Mouse (Mus musculus): ENCODE results near the gene Pck1.
A peak's percentile ranks its signal among the peaks of the same experiment; 100 is the strongest.

The Pck1 gene

DNA sequence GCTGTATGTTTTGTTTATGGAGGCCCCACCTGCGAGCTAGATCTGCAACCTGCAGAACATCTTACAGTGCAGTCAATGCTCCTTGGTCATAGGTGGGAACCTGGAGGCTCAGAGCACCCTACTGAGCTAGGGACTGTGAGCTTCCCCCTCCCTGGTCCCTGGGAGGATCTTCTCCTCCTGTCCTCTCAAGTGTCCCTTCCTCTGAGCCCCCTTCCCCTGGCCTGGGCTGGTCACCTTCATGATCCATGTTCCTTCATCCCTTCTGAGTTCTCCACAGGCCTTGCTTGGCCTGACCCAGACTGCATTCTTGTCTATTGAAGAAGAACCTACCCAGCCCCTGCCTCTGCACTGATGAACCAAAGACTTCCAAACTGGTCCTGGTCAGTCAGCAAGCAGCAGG lies 21.7 kb downstream of the Pck1 start:
- DNase-seq, result no peak

DNA sequence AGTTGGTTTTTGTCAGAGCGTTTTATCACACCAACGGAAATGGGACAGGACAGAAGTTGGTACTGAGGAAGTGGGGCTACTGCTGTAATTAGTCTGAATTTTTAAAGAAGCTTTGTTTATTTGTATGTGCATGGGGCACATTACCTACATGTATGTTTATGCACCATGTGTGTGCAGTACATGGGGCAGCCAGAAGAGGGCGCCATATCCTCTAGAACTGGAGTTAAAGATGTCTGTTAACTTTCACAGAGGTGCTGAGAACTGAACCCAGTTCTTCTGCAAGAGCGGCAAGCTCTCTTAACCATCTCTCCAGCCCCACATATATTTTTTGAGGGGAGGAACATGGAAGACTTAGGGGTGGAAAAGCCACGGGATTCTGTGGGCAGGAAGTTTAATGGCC lies 22.9 kb downstream of the Pck1 start:
- DNase-seq, result peak in 1 of 2 experiments; percentile 20

GRCm38 (mm10) chr2:173177481-173177880 lies 24.6 kb downstream of the Pck1 start:
- no peak for DNase-seq

DNA sequence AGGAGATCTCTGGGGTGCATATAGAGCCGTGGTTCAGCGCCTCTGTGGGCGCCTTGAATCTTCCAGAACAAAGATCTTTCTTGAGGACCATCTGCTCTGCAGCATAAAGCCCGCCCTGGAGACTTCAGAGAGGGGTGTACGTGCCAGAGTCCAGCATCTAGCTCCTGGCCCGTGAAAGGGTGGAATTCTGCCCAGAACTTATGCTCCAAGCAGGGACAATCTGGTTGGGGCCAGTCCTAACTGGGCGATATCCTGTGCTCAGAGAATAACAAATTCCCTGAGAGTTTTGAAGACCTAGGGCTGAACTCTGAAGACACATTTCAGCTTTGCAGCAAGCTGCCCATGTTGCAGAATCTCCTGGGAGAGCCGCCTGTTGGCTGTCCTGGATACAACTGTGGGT lies 25.1 kb downstream of the Pck1 start:
- peak; percentile 92 to 95 for DNase-seq

DNA sequence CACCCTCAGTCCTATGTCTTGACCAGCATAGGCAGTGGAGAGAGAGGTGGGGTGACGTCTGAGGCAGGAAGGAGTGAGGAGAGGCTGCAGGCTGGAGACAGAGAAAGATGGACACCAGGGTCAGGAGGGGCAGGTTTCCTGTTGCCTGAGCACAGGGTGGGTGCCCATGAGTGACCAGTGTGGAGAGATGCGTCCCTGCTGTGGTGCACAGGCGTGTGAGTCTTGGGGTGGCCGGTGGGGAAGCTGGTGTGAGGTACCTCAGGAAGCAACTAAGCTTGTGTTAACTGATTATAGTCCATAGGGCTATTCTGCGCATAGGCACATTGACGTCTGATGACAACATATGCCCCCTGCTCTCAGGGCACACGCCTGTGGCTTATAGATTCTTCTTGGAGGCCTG lies 26.2 kb downstream of the Pck1 start:
- DNase-seq, result no peak

- DNase-seq, result no peak
These were observed 27.2 kb downstream of the Pck1 start for GRCm38 (mm10) chr2:173180026-173180425.

GRCm38 (mm10) chr2:173180721-173181388 lies 28.0 kb downstream of the Pck1 start:
- DNase-seq, result peak; percentile 47 to 61

GRCm38 (mm10) chr2:173181486-173181885 lies 28.6 kb downstream of the Pck1 start:
- peak in 1 of 2 experiments; percentile 30 for DNase-seq

GRCm38 (mm10) chr2:173181901-173182300 lies 29.1 kb downstream of the Pck1 start:
- peak; percentile 73 to 83 for DNase-seq

- DNase-seq, result peak in 1 of 2 experiments; percentile 9
These were observed 29.9 kb downstream of the Pck1 start for GRCm38 (mm10) chr2:173182796-173183195.

DNA sequence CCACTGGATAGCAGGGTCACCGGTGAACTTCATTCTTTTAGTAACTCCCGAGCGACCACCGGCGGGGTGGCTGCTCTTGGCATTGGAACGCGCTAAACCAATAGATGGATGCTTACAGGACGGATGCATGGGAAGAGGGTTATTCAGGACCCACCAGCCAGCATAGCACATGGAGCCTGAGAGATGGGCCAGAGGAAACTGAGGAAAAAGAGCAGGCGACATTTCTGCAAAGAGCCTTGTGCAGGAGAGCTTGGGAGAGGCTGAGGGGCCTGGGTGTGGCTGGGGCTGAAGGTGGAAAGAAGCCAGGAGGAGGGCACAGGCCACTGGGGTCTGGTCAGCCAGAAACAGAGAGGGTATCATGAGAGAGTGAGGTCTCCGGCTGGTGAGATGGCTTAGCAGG lies 30.5 kb downstream of the Pck1 start:
- DNase-seq, result no peak

GRCm38 (mm10) chr2:173183836-173184460 lies 31.1 kb downstream of the Pck1 start:
- peak; percentile 82 to 93 for DNase-seq

DNA sequence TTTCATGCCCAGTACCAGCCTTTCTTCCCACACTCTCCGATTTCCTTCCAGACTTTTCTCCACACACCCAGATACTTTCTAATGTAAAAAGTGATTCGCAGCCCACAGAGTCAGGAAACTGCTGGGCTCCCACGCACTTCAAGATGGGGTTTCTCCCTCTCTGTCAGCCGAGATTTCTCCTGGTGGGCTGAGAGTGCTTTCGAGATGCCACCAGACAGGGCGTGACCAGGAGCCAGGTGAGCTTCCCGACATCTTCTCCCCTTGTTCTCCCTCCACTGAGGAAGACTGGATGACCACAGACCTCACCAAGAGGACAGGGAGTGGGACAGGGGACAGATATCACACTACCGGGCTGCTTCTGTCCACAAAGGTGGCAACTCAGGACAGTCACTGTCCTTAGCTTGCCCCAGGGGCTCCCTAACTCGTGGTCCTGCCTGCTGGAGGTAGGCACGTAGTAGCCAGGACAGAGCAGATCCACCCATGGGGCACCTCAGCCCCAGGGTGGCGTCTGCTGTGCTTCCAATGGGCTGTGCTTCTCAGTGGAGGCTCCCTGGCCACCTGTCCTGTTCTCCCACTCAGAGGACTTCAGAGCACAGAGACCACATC lies 31.7 kb downstream of the Pck1 start:
- DNase-seq, result no peak

GRCm38 (mm10) chr2:173185282-173185681 lies 32.4 kb downstream of the Pck1 start:
- no peak for DNase-seq

DNA sequence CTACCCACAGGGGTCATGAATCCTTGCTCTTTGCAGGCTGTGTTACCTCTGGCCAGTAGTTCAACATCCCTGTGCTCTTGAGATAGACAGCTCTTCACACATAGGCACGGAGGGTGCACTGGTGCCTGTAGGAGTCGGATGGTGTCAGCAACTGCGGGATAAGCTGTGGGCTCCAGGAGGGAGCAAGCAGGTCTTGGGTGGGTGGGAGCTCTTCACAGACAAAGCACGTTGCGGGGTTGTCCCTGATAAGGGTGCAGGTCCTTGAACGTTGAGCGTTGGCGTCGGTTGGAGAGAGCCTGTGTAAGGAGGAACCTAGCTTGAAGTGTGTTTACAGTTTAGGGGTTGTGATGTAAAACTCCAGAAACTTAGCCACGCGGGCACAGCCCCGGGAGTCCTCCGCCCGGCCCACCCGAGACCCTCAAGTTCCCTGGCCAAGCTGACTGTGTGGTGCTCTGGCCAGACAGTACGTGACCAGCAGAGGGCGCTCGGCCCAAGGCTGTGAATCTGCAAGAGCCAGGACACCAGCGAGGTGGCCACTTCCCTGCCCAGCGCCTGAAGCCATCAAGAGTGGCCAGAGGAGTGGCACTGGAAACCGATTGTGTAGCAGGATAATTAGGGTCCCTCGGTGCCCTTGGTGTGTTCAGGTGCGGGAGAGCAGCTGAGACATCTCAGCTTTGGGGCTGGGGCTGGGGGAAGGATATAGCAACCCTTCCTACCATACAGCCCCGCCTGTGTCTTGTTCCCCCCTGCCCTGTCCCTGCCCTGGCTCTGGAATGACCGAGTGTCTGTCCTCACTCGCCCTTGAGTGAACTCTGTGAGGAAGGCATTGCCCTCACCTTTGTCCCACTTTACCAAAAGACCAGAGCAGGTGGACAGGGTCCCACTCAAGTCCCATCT lies 33.4 kb downstream of the Pck1 start:
- DNase-seq, result peak; percentile 86 to 96

DNA sequence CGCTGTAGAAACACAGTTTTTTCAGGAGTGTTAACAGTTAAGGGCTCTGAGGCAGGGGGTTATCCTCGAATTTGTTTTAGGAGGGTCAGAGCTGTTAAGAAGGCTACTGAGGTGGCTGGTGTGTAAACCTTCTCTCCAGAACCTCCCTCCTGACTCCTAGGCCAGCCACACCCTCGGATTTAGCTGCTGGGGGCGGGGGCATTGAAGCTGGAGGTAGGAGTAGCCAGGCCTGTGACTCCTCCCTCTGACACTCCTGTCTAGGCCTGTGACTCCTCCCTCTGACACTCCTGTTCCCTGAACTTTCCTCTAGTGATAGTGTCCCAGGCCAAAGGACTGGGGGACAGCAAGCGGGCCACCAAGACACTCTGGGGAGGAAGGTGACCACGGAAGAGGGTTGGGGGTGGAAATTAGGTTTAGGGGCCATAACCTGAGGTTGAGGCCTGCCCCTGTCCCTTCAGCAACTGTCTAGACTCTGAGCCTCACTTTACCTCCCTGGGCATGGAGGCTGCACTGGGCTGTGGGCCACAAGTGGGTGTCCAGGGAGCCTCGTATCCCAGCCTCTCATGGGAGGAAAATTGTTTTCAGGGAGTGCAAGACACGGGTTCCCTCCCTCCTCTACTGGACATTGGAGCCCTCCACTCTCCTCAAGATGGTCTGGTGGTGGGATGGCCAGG lies 34.5 kb downstream of the Pck1 start:
- DNase-seq, result peak; percentile 71

DNA sequence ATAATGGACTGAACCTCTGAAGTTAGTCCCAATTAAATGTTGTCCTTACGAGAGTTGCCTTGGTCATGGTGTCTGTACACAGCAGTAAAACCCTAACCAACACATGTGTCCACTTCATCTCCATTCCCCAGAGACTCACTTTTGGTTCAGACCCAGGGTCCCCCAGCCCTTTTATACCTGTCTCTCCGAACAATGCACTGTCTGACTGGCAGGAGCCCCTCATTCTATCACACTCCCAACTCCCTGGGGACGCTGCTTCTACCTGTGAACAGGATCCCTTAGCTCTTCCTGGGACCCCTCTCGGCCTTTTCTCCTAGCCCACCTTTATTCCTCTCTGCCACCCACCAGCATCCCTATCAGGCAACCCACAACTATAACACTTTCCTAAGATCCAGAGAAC lies 41.9 kb downstream of the Pck1 start:
- no peak for DNase-seq

DNA sequence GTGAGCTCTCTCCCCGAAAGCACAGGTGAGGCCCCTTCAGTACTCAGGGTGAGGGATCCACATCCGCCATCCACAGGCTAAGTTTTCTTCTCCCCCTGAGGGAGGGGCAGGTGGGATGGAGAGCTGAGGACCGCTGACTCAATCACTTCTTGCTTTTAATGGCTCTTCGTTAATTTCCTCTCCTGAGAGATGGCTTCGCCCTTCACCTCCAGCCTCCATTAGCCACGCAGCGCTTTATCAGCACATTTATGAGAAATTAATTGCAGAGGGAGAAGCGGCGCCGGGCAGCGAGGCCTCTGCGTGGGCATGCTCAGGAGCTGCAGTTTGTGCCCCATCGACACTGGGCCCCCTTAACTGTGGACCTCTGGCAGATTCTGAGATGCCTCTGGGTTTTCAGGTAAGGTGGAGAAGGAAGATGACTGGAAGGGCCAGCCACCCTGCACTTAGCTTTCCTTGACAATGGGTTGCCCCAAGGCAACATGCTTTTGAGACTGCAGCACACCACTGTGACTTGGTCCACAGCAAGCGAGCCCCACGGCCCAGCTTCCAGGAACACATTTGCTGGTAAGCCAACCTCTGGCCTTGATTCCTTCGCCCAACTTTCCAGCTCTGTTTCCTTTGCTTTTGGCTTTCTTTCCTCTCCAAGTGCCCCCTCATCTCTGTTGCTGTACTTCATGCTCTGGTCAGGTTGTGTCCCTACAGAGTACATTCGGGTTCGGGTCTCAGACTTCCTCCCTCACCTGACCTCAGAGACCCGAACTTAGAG lies 50.3 kb downstream of the Pck1 start:
- no peak for DNase-seq

- no peak for DNase-seq
These were observed 50.9 kb downstream of the Pck1 start for GRCm38 (mm10) chr2:173203726-173204125.

- DNase-seq, result no peak
These were observed 51.8 kb downstream of the Pck1 start for GRCm38 (mm10) chr2:173204671-173205070.

DNA sequence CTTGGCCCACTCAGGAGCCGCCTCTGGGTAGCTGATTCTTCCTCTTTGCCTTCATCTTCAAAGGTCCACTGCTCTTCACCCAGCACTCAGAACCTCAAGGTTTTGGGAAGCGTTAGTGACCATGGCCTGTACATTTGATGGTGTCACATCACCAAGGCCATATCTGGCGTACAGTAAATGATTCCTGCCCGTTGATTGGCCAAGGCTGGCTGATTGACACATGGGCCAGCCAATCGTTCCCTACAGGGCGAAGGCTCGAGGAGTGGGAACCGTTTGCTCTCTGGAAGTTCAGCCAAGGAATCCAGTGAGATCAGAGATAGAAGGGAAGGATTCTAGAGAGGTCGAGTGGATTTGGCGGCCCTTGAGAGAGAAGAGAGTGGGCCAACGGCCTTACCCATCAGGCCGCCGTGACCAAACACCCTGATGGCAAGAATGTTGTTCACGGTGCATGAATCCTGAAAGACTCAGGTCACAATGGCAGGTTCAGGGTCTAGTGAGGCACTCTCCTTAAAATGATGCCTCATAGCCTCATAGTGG lies 52.8 kb downstream of the Pck1 start:
- no peak for DNase-seq

GRCm38 (mm10) chr2:173207051-173207450 lies 54.2 kb downstream of the Pck1 start:
- DNase-seq, result no peak

All from kidney, postnatal 36 days (tissue).